Mouse (Mus musculus) heart, postnatal 14 days (tissue): ENCODE results near the gene Ybey. TPM values are rescaled to one million over a fixed set of nuclear protein-coding genes. Genes with fewer than 3 reads are reported as not detected.
A peak's percentile ranks its signal among the peaks of the same experiment; 100 is the strongest.

Experiments
- DNase-seq, 2 experiments: peaks; one replicate each; pipeline ENCODE4 v3.0.0; 2021 to 2022
- intact Hi-C: fragments of 180-260 bp; cut with DNase I; formaldehyde crosslinking; loops from one replicate; pipeline ENCODE4 v1.15.1; 2025
- total RNA-seq, 2 experiments: library from RNA; stranded (reverse); gene quantifications; 2 replicates each; pipeline ENCODE4 v1.2.3; 2021

The Ybey gene
- total RNA-seq, 2 experiments from 2014 or later, result 3.1 to 3.6 TPM

- peak in 1 of 2 experiments; percentile 35 for DNase-seq
- intact Hi-C loops, result no loop called here
These were observed 22.8 kb downstream of the Ybey start for GRCm38 (mm10) chr10:76445996-76446681.

- intact Hi-C loops, result no loop called here
- peak; percentile 98 for DNase-seq
These were observed 26.5 kb downstream of the Ybey start, which contains the start of gene Pcnt for GRCm38 (mm10) chr10:76442178-76443088. Gene Pcnt, minus strand, starts transcription at chr10:76442786.

- intact Hi-C loops, result no loop called here
- no peak for DNase-seq
These were observed 28.6 kb downstream of the Ybey start, which contains the start of gene AC141477.1 for GRCm38 (mm10) chr10:76440281-76440680. Gene AC141477.1, minus strand, starts transcription at chr10:76440444.

GRCm38 (mm10) chr10:76439107-76439890 lies 29.6 kb downstream of the Ybey start:
- DNase-seq, result no peak
- intact Hi-C loops, result no loop called here

- intact Hi-C loops, result no loop called here
These were observed 35.0 kb downstream of the Ybey start for GRCm38 (mm10) chr10:76433925-76434324.

GRCm38 (mm10) chr10:76425674-76426073 lies 43.2 kb downstream of the Ybey start:
- DNase-seq, result no peak
- intact Hi-C loops, result no loop called here

More at GRCm38 (mm10) chr10:76433925-76434324, 35.0 kb downstream of the Ybey start:
- no peak for DNase-seq

- intact Hi-C loops, result no loop called here
These were observed 52.1 kb downstream of the Ybey start for GRCm38 (mm10) chr10:76416811-76417210.

More at GRCm38 (mm10) chr10:76416811-76417210, 52.1 kb downstream of the Ybey start:
- peak; percentile 50 to 65 for DNase-seq

Other genes with a start within 250 kb of the Ybey start
- gene Prmt2, start 231.2 kb downstream of the Ybey start, total RNA-seq, result 10 to 100 TPM; 13.4 to 13.8 TPM
- gene S100b, start 215.3 kb downstream of the Ybey start, total RNA-seq, result 1 to 10 TPM in 1 of 2 experiments, under 1 TPM in 1; 1.00 to 1.8 TPM
- gene Dip2a, start 123.8 kb downstream of the Ybey start, total RNA-seq, result 10 to 100 TPM; 16.2 to 16.3 TPM
- not detected for gene AC141477.1, start 28.7 kb downstream of the Ybey start, total RNA-seq
- 10 to 100 TPM; 39.5 to 48.6 TPM for gene Pcnt, start 26.3 kb downstream of the Ybey start, total RNA-seq
- under 1 TPM; 0.15 to 0.57 TPM for gene 2610028H24Rik, start 20.0 kb downstream of the Ybey start, total RNA-seq
- 10 to 100 TPM; 30.7 to 31.2 TPM for gene Mcm3ap, start 187 bp downstream of the Ybey start, total RNA-seq
- gene Lss, start 62.5 kb upstream of the Ybey start, total RNA-seq, result 1 to 10 TPM; 5.7 to 6.3 TPM
- gene Spatc1l, start 93.2 kb upstream of the Ybey start, total RNA-seq, result not detected
- gene Ftcd, start 106.5 kb upstream of the Ybey start, total RNA-seq, result under 1 TPM in 1 of 2 experiments, not detected in 1; 0.12 TPM
- gene Col6a2, start 154.5 kb upstream of the Ybey start, total RNA-seq, result 100 to 1,000 TPM; 169 to 173 TPM